In genomic region chr2:73277709-73278075, GRCm38 (mm10) we compare ENCODE assay signal across 8 mouse cellular contexts. TPM values are rescaled to one million over a fixed set of nuclear protein-coding genes. Genes with fewer than 3 reads are reported as not detected.
DNase-seq lines count a peak whose midpoint lies in the region; ATAC-seq and TF ChIP-seq lines count a peak whose summit lies in the region.

No protein-coding gene starts in this region.

- peak; percentile 23 for DNase-seq in CD4-positive, CD25-positive, alpha-beta regulatory T cell, adult 2 months (ENCODE audit: low read depth, low spot score)
- peak; percentile 24 for DNase-seq in lung, embryonic 14.5 days
- DNase-seq in lung, postnatal 25 days (ENCODE audit: low spot score), result no peak
- peak; percentile 37 for DNase-seq in naive thymus-derived CD4-positive, alpha-beta T cell, adult 2 months (ENCODE audit: low read depth)
- no peak for DNase-seq in adrenal gland, adult 18-20 months (ENCODE audit: low spot score in 2 of 2)
- no peak for DNase-seq in left cerebral cortex, adult 8-10 months (ENCODE audit: low spot score in 2 of 2)

- no peak overlapping the region for H3K9ac ChIP-seq in lung, embryonic 14.5 days
- H3K9ac ChIP-seq in hindbrain, embryonic 12.5 days, result peak overlapping the region; percentile 48

- no peaks in the 10 kb centered on the region for H3K9me3 ChIP-seq in lung, embryonic 14.5 days (ENCODE audit: low read depth, low read length)
- H3K9me3 ChIP-seq in hindbrain, embryonic 12.5 days (replicated peaks), result no peaks in the 10 kb centered on the region

- no peak overlapping the region for H3K4me3 ChIP-seq in lung, embryonic 14.5 days (ENCODE audit: low read depth, low read length)
- H3K4me3 ChIP-seq in hindbrain, embryonic 12.5 days, result peak overlapping the region; percentile 29

- H3K4me2 ChIP-seq in lung, embryonic 14.5 days, result no peak overlapping the region
- peak overlapping the region; percentile 46 for H3K4me2 ChIP-seq in hindbrain, embryonic 12.5 days (replicated peaks)

- H3K4me1 ChIP-seq in lung, embryonic 14.5 days (ENCODE audit: insufficient read depth), result 0 out of 2 replicates have a peak, but pooled peaks cover 4% of the 10 kb centered on the region
- peaks cover 48% of the 10 kb centered on the region for H3K4me1 ChIP-seq in hindbrain, embryonic 12.5 days

- no peak overlapping the region for H3K27ac ChIP-seq in lung, embryonic 14.5 days (ENCODE audit: low read depth)
- peak overlapping the region; percentile 14 for H3K27ac ChIP-seq in hindbrain, embryonic 12.5 days

- H3K27me3 ChIP-seq in lung, embryonic 14.5 days (ENCODE audit: insufficient read depth, low read length), result peaks cover 86% of the 10 kb centered on the region
- H3K27me3 ChIP-seq in hindbrain, embryonic 12.5 days, result peaks cover 65% of the 10 kb centered on the region

- TF ChIP-seq CTCF in lung, embryonic 14.5 days (IDR thresholded peaks at IDR 0.05; ENCODE audit: low read depth), result no peak

- no peaks in the 10 kb centered on the region for H3K36me3 ChIP-seq in lung, embryonic 14.5 days (ENCODE audit: insufficient read depth)
- H3K36me3 ChIP-seq in hindbrain, embryonic 12.5 days, result no peaks in the 10 kb centered on the region

- no peak for ATAC-seq in CD4-positive, CD25-positive, alpha-beta regulatory T cell, adult 4 months
- no peak for ATAC-seq in lung, embryonic 14.5 days (ENCODE audit: insufficient read depth)
- no peak for ATAC-seq in hindbrain, embryonic 12.5 days (ENCODE audit: low FRiP score)

- WGBS in lung, embryonic 14.5 days, result under 1% methylated on average over 18 of the region's 18 CpGs
- WGBS in hindbrain, embryonic 12.5 days, result 0% methylated on average over 18 of the region's 18 CpGs

RNA-seq across cellular contexts. Expression of gene Sp9, which starts 6.0 kb away (rescaled TPM):
- not detected for polyA plus RNA-seq in CD4-positive, CD25-positive, alpha-beta regulatory T cell, adult 4 months (2017; shearing (Covaris generic))
- not detected in 2 replicates for polyA plus RNA-seq in lung, embryonic 14.5 days (2014; fragmentation: Nextera tagmentation; extraction: Ambion mirVana)
- polyA plus RNA-seq in hindbrain, embryonic 12.5 days (2016; fragmentation: Nextera tagmentation; extraction: Ambion mirVana), result 2.1 and 2.9 TPM in 2 replicates
- not detected for total RNA-seq in adrenal gland, adult 18-20 months (2021)
- total RNA-seq in left cerebral cortex, adult 8-10 months (2022), result 1 to 10 TPM; 4.9 to 5.9 (median 5.3) TPM

RNA-seq across cellular contexts. Expression of gene Scrn3, which starts 34.7 kb away (rescaled TPM):
- polyA plus RNA-seq in CD4-positive, CD25-positive, alpha-beta regulatory T cell, adult 4 months (2017; shearing (Covaris generic)), result 10 to 100 TPM; 11.4 to 11.5 TPM
- polyA plus RNA-seq in lung, embryonic 14.5 days (2014; fragmentation: Nextera tagmentation; extraction: Ambion mirVana), result 15.0 and 15.9 TPM in 2 replicates
- polyA plus RNA-seq in hindbrain, embryonic 12.5 days (2016; fragmentation: Nextera tagmentation; extraction: Ambion mirVana), result 13.2 and 13.6 TPM in 2 replicates
- total RNA-seq in adrenal gland, adult 18-20 months (2021), result 10 to 100 TPM; 18.8 to 21.2 TPM
- 10 to 100 TPM; 21.0 to 29.3 (median 24.2) TPM for total RNA-seq in left cerebral cortex, adult 8-10 months (2022)

RNA-seq across cellular contexts. Expression of gene Cir1, which starts 34.8 kb away (rescaled TPM):
- 10 to 100 TPM; 18.1 to 29.4 TPM for polyA plus RNA-seq in CD4-positive, CD25-positive, alpha-beta regulatory T cell, adult 4 months (2017; shearing (Covaris generic))
- 20.9 and 23.8 TPM in 2 replicates for polyA plus RNA-seq in lung, embryonic 14.5 days (2014; fragmentation: Nextera tagmentation; extraction: Ambion mirVana)
- 28.4 and 29.7 TPM in 2 replicates for polyA plus RNA-seq in hindbrain, embryonic 12.5 days (2016; fragmentation: Nextera tagmentation; extraction: Ambion mirVana)
- 10 to 100 TPM; 12.9 to 16.7 TPM for total RNA-seq in adrenal gland, adult 18-20 months (2021)
- 10 to 100 TPM; 25.9 to 28.4 (median 28.0) TPM for total RNA-seq in left cerebral cortex, adult 8-10 months (2022)

RNA-seq across cellular contexts. Expression of gene Ola1, which starts 59.0 kb away (rescaled TPM):
- 10 to 100 TPM; 77.4 to 77.6 TPM for polyA plus RNA-seq in CD4-positive, CD25-positive, alpha-beta regulatory T cell, adult 4 months (2017; shearing (Covaris generic))
- polyA plus RNA-seq in lung, embryonic 14.5 days (2014; fragmentation: Nextera tagmentation; extraction: Ambion mirVana), result 79.2 and 80.9 TPM in 2 replicates
- 80.9 and 89.7 TPM in 2 replicates for polyA plus RNA-seq in hindbrain, embryonic 12.5 days (2016; fragmentation: Nextera tagmentation; extraction: Ambion mirVana)
- 10 to 100 TPM; 48.1 to 54.0 TPM for total RNA-seq in adrenal gland, adult 18-20 months (2021)
- total RNA-seq in left cerebral cortex, adult 8-10 months (2022), result 100 to 1,000 TPM in 3 of 4 experiments, 10 to 100 TPM in 1; 88.6 to 104 (median 102) TPM

Comparison
In these comparisons a context has a peak if more than half of its experiments do, and no peak if none do; other contexts are left out.
1. DNase-seq: peak in CD4-positive, CD25-positive, alpha-beta regulatory T cell, adult 2 months (single experiment), lung, embryonic 14.5 days (single experiment) and naive thymus-derived CD4-positive, alpha-beta T cell, adult 2 months (single experiment); none in lung, postnatal 25 days (single experiment), adrenal gland, adult 18-20 months (0 of 2) and left cerebral cortex, adult 8-10 months (0 of 2).